Mouse (Mus musculus) embryonic fibroblast, embryonic 13.5 days (primary cell): ENCODE data around the gene Ctsf. TPM values are rescaled to one million over a fixed set of nuclear protein-coding genes. Genes with fewer than 3 reads are reported as not detected.

Experiments used
- H3K27ac ChIP-seq: 2 replicates; pipeline ENCODE4 v1.5.1; 2012; ENCODE audit warnings: low read length, control low read depth, inconsistent platforms; ENCODE audit not compliant: insufficient read depth
- H3K4me1 ChIP-seq: 2 replicates; pipeline ENCODE4 v1.6.1; 2011; ENCODE audit warnings: low read length; ENCODE audit not compliant: control insufficient read depth, insufficient read depth
- H3K4me3 ChIP-seq: 2 replicates; pipeline ENCODE4 v1.5.1; 2011; ENCODE audit warnings: mild to moderate bottlenecking, control low read depth, low read length; ENCODE audit not compliant: insufficient read depth
- CTCF ChIP-seq: IDR thresholded peaks from 2 replicates; pipeline ENCODE4 v1.5.1; 2011; ENCODE audit warnings: mild to moderate bottlenecking, control low read depth, low read length, moderate library complexity, borderline replicate concordance; ENCODE audit not compliant: insufficient read depth
- POLR2A ChIP-seq: IDR thresholded peaks from 2 replicates; pipeline ENCODE4 v1.6.1; 2011; ENCODE audit warnings: low read depth, mild to moderate bottlenecking, control low read depth, low read length, moderate library complexity
- polyA plus RNA-seq: library from polyadenylated mRNA; stranded (reverse); fragments of >200 nt; gene quantifications from 2 replicates; pipeline ENCODE4 v1.2.4, GENCODE M21; 2011; ENCODE audit warnings: low read depth; ENCODE audit not compliant: missing spikeins, insufficient read length

Gene Ctsf
- polyA plus RNA-seq, 1 experiment, result 20.3 TPM

GRCm38 (mm10) chr19:4908107-4908506 is 53.2 kb downstream of the Ctsf start:
- Histone ChIP-seq H3K4me3 (no peak overlapping the region), H3K27ac (no peak overlapping the region), H3K4me1 (no peaks in the 10 kb centered on the region)
- TF ChIP-seq CTCF (no peak; the same call in 1 of the 2 replicates), POLR2A (no peak)

- Histone ChIP-seq H3K4me1 (no peaks in the 10 kb centered on the region), H3K27ac (no peak overlapping the region), H3K4me3 (no peak overlapping the region)
- TF ChIP-seq CTCF (no peak), POLR2A (no peak)
Observed at GRCm38 (mm10) chr19:4909376-4909775, 54.4 kb downstream of the Ctsf start.

Other genes with a start within 250 kb of the Ctsf start
- 20.2 and 20.3 TPM in 2 replicates for gene Lrfn4, start 239.5 kb upstream of the Ctsf start, polyA plus RNA-seq
- 24.9 and 27.5 TPM in 2 replicates for gene Rce1, start 229.5 kb upstream of the Ctsf start, polyA plus RNA-seq
- 0.50 TPM in 1 of 2 replicates, not detected in the other for gene Gm960, start 156.5 kb upstream of the Ctsf start, polyA plus RNA-seq
- gene Sptbn2, start 144.0 kb upstream of the Ctsf start, polyA plus RNA-seq, result not detected in 2 replicates
- gene Rbm4b, start 98.6 kb upstream of the Ctsf start, polyA plus RNA-seq, result 7.0 and 11.9 TPM in 2 replicates
- gene Rbm4, start 61.2 kb upstream of the Ctsf start, polyA plus RNA-seq, result 39.8 and 48.3 TPM in 2 replicates
- 7.8 and 16.1 TPM in 2 replicates for gene Gm21992, start 43.5 kb upstream of the Ctsf start, polyA plus RNA-seq
- gene Rbm14, start 43.5 kb upstream of the Ctsf start, polyA plus RNA-seq, result 33.4 and 33.6 TPM in 2 replicates
- gene Ccs, start 15.8 kb upstream of the Ctsf start, polyA plus RNA-seq, result 43.3 and 48.7 TPM in 2 replicates
- 0.26 TPM in 1 of 2 replicates, not detected in the other for gene Ccdc87, start 15.8 kb upstream of the Ctsf start, polyA plus RNA-seq
- gene Actn3, start 22.8 kb downstream of the Ctsf start, polyA plus RNA-seq, result 1.4 and 1.5 TPM in 2 replicates
- 9.5 and 11.1 TPM in 2 replicates for gene Zdhhc24, start 23.5 kb downstream of the Ctsf start, polyA plus RNA-seq
- 1.7 and 4.0 TPM in 2 replicates for gene Bbs1, start 51.5 kb downstream of the Ctsf start, polyA plus RNA-seq
- 74.9 and 81.0 TPM in 2 replicates for gene Dpp3, start 73.2 kb downstream of the Ctsf start, polyA plus RNA-seq
- 0.99 and 2.5 TPM in 2 replicates for gene Peli3, start 88.0 kb downstream of the Ctsf start, polyA plus RNA-seq
- 67.0 and 81.9 TPM in 2 replicates for gene Mrpl11, start 107.0 kb downstream of the Ctsf start, polyA plus RNA-seq
- 4.5 and 7.4 TPM in 2 replicates for gene Npas4, start 135.2 kb downstream of the Ctsf start, polyA plus RNA-seq
- gene Slc29a2, start 168.7 kb downstream of the Ctsf start, polyA plus RNA-seq, result 6.0 and 8.0 TPM in 2 replicates
- gene B4gat1, start 183.7 kb downstream of the Ctsf start, polyA plus RNA-seq, result 31.4 and 33.5 TPM in 2 replicates
- gene AC124502.3, start 183.8 kb downstream of the Ctsf start, polyA plus RNA-seq, result 0.60 and 1.5 TPM in 2 replicates
- gene Brms1, start 186.2 kb downstream of the Ctsf start, polyA plus RNA-seq, result 12.9 and 14.5 TPM in 2 replicates
- 60.2 and 82.9 TPM in 2 replicates for gene Rin1, start 195.4 kb downstream of the Ctsf start, polyA plus RNA-seq
- 202 and 292 TPM in 2 replicates for gene Cd248, start 212.9 kb downstream of the Ctsf start, polyA plus RNA-seq
- gene Tmem151a, start 230.4 kb downstream of the Ctsf start, polyA plus RNA-seq, result 6.0 and 7.2 TPM in 2 replicates
- gene Yif1a, start 233.4 kb downstream of the Ctsf start, polyA plus RNA-seq, result 94.1 and 96.4 TPM in 2 replicates
- 4.7 and 5.2 TPM in 2 replicates for gene Cnih2, start 243.4 kb downstream of the Ctsf start, polyA plus RNA-seq